8 mouse cellular contexts compared by ENCODE assay signal in the genomic region with DNA sequence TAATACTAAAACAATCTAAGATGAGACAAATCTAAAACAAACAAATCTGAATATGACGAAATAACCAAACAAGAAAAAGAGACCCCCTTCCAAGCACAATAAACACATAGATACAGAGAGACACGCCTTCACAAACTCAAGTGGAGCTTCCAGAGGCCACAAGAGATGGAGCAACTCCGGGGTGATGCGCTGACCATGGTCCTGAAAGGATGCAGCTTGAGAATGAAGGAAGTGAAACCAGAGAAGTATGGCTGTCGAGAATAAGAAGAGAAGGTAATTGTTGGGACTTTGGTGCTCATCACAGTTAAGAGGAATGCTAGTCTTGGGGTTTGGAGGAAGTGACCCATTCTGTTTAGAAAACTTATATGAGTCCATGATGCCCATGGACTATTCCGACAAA.
DNase-seq lines count a peak whose midpoint lies in the region; ATAC-seq and TF ChIP-seq lines count a peak whose summit lies in the region.
"Had no signal": no experiment of that assay in that cellular context is flagged by ENCODE, and none has a peak within 500 bp of the region (broad histone marks: within the 10 kb centered on the region; RNA-seq: fewer than 3 reads in every experiment).

No protein-coding gene starts in this region.

- no peak overlapping the region for H3K9ac ChIP-seq in liver, embryonic 12.5 days
- no peak overlapping the region for H3K9ac ChIP-seq in hindbrain, embryonic 14.5 days
- H3K9ac ChIP-seq: neural tube, embryonic 12.5 days had no signal

- no peak overlapping the region for H3K27ac ChIP-seq in liver, embryonic 12.5 days
- H3K27ac ChIP-seq in embryonic facial prominence, embryonic 10.5 days (replicated peaks) = no peak overlapping the region
- no peak overlapping the region for H3K27ac ChIP-seq in hindbrain, embryonic 14.5 days
- H3K27ac ChIP-seq: neural tube, embryonic 12.5 days had no signal

- WGBS in liver, embryonic 12.5 days (ENCODE audit: insufficient replicate concordance) = 26% methylated on average over 6 of the region's 6 CpGs
- 41% methylated on average over 6 of the region's 6 CpGs for WGBS in embryonic facial prominence, embryonic 10.5 days
- 50% methylated on average over 6 of the region's 6 CpGs for WGBS in hindbrain, embryonic 14.5 days

- peak; percentile 34 for DNase-seq in liver
- DNase-seq in R1 (ENCODE audit: low read depth, low spot score) = peak; percentile 65
- peak; percentile 73 for DNase-seq in embryonic facial prominence, embryonic 10.5 days (ENCODE audit: low spot score)
- DNase-seq in hindbrain, embryonic 14.5 days (ENCODE audit: low spot score) = no peak

- H3K27me3 ChIP-seq in liver, embryonic 12.5 days (replicated peaks) = no peaks in the 10 kb centered on the region
- H3K27me3 ChIP-seq in embryonic facial prominence, embryonic 10.5 days (replicated peaks; ENCODE audit: low read depth, poor library complexity, severe bottlenecking) = no peaks in the 10 kb centered on the region
- H3K27me3 ChIP-seq in myocyte (ENCODE audit: control insufficient read depth, insufficient read depth, insufficient read length) = no peaks in the 10 kb centered on the region
- H3K27me3 ChIP-seq in hindbrain, embryonic 14.5 days (ENCODE audit: control insufficient read depth, insufficient read depth, low read length) = no peaks in the 10 kb centered on the region
- H3K27me3 ChIP-seq: neural tube, embryonic 12.5 days had no signal

- no peak for TF ChIP-seq POLR2A in myocyte (IDR thresholded peaks at IDR 0.05; ENCODE audit: insufficient read length, low read depth)

- no peak for ATAC-seq in liver, embryonic 12.5 days
- no peak for ATAC-seq in erythroblast, adult 5-6 weeks (replicated peaks; ENCODE audit: low FRiP score, poor library complexity, severe bottlenecking)
- no peak for ATAC-seq in hindbrain, embryonic 14.5 days (ENCODE audit: low FRiP score)

- H3ac ChIP-seq in myocyte (ENCODE audit: control insufficient read depth, insufficient read length) = no peak overlapping the region

- no peaks in the 10 kb centered on the region for H3K4me1 ChIP-seq in liver, embryonic 12.5 days
- no peaks in the 10 kb centered on the region for H3K4me1 ChIP-seq in embryonic facial prominence, embryonic 10.5 days
- no peaks in the 10 kb centered on the region for H3K4me1 ChIP-seq in hindbrain, embryonic 14.5 days (replicated peaks; ENCODE audit: control insufficient read depth, insufficient read depth, low read length)
- H3K4me1 ChIP-seq: neural tube, embryonic 12.5 days had no signal

- no peaks in the 10 kb centered on the region for H3K36me3 ChIP-seq in liver, embryonic 12.5 days
- no peaks in the 10 kb centered on the region for H3K36me3 ChIP-seq in embryonic facial prominence, embryonic 10.5 days (replicated peaks)
- H3K36me3 ChIP-seq in myocyte (ENCODE audit: control insufficient read depth, insufficient read depth) = no peaks in the 10 kb centered on the region
- no peaks in the 10 kb centered on the region for H3K36me3 ChIP-seq in hindbrain, embryonic 14.5 days (replicated peaks; ENCODE audit: control insufficient read depth, insufficient read depth)
- H3K36me3 ChIP-seq: neural tube, embryonic 12.5 days had no signal

- H3K4me2 ChIP-seq in liver, embryonic 12.5 days = no peak overlapping the region
- no peak overlapping the region for H3K4me2 ChIP-seq in myocyte (ENCODE audit: low read depth)
- no peak overlapping the region for H3K4me2 ChIP-seq in hindbrain, embryonic 14.5 days (replicated peaks)
- H3K4me2 ChIP-seq: neural tube, embryonic 12.5 days had no signal

- H3K9me3 ChIP-seq in liver, embryonic 12.5 days (replicated peaks) = no peaks in the 10 kb centered on the region
- no peaks in the 10 kb centered on the region for H3K9me3 ChIP-seq in embryonic facial prominence, embryonic 10.5 days
- no peaks in the 10 kb centered on the region for H3K9me3 ChIP-seq in hindbrain, embryonic 14.5 days (ENCODE audit: control insufficient read depth, low read length)
- H3K9me3 ChIP-seq: neural tube, embryonic 12.5 days had no signal

- H3K4me3 ChIP-seq in liver, embryonic 12.5 days = no peak overlapping the region
- no peak overlapping the region for H3K4me3 ChIP-seq in embryonic facial prominence, embryonic 10.5 days
- H3K4me3 ChIP-seq in myocyte = no peak overlapping the region
- no peak overlapping the region for H3K4me3 ChIP-seq in hindbrain, embryonic 14.5 days (replicated peaks; ENCODE audit: low read length)
- H3K4me3 ChIP-seq: neural tube, embryonic 12.5 days had no signal

- H3K79me2 ChIP-seq in myocyte (ENCODE audit: control insufficient read depth, insufficient read depth) = no peaks in the 10 kb centered on the region

TF ChIP-seq in myocyte, 11 proteins besides CTCF, POLR2A, EP300 and RAD21:
- TF ChIP-seq USF1 (IDR thresholded peaks at IDR 0.05; ENCODE audit: low read depth) (no peak), REST (IDR thresholded peaks at IDR 0.05; ENCODE audit: insufficient read depth, insufficient read length) (peak; percentile 58)
